Mouse (Mus musculus): ENCODE data around the gene Nr4a1. TPM values are rescaled to one million over a fixed set of nuclear protein-coding genes. Genes with fewer than 3 reads are reported as not detected.

Gene Nr4a1
- total RNA-seq, 1 experiment from 2014 or later = 131 TPM

- no peak for DNase-seq
Measured at GRCm38 (mm10) chr15:101233183-101233582, 20.9 kb upstream of the Nr4a1 start.

- no peak for DNase-seq
Measured at GRCm38 (mm10) chr15:101233641-101234275, 20.3 kb upstream of the Nr4a1 start.

GRCm38 (mm10) chr15:101234611-101235341 lies 19.3 kb upstream of the Nr4a1 start:
- no peak for DNase-seq

- DNase-seq = no peak
Measured at GRCm38 (mm10) chr15:101235342-101235698, 18.7 kb upstream of the Nr4a1 start.

- DNase-seq = no peak
Measured at GRCm38 (mm10) chr15:101235728-101236327, 18.2 kb upstream of the Nr4a1 start.

- peak; percentile 81 for DNase-seq
Measured at GRCm38 (mm10) chr15:101236878-101237277, 17.2 kb upstream of the Nr4a1 start.

GRCm38 (mm10) chr15:101238885-101239511 lies 15.1 kb upstream of the Nr4a1 start:
- DNase-seq = peak; percentile 62

GRCm38 (mm10) chr15:101239821-101240220 lies 14.2 kb upstream of the Nr4a1 start:
- DNase-seq = no peak

- peak; percentile 82 for DNase-seq
Measured at GRCm38 (mm10) chr15:101240799-101241204, 13.3 kb upstream of the Nr4a1 start.

GRCm38 (mm10) chr15:101241236-101241635 lies 12.8 kb upstream of the Nr4a1 start:
- DNase-seq = no peak

- DNase-seq = no peak
Measured at GRCm38 (mm10) chr15:101241853-101242252, 12.2 kb upstream of the Nr4a1 start.

- DNase-seq = peak; percentile 43
Measured at GRCm38 (mm10) chr15:101242645-101243044, 11.4 kb upstream of the Nr4a1 start.

- DNase-seq = no peak
Measured at GRCm38 (mm10) chr15:101244012-101244411, 10.1 kb upstream of the Nr4a1 start.

GRCm38 (mm10) chr15:101246231-101247154 lies 7.6 kb upstream of the Nr4a1 start:
- DNase-seq = peak; percentile 93

- DNase-seq = no peak
Measured at GRCm38 (mm10) chr15:101247155-101247498, 6.9 kb upstream of the Nr4a1 start.

GRCm38 (mm10) chr15:101248029-101248710 lies 5.9 kb upstream of the Nr4a1 start:
- no peak for DNase-seq

GRCm38 (mm10) chr15:101250220-101250800 lies 3.8 kb upstream of the Nr4a1 start:
- DNase-seq = no peak

GRCm38 (mm10) chr15:101251930-101252329 lies 2.1 kb upstream of the Nr4a1 start:
- DNase-seq = no peak

- DNase-seq = no peak
Measured at GRCm38 (mm10) chr15:101252614-101253013, 1.5 kb upstream of the Nr4a1 start.

GRCm38 (mm10) chr15:101253563-101253885 lies 545 bp upstream of the Nr4a1 start:
- no peak for DNase-seq

- DNase-seq = no peak
Measured at GRCm38 (mm10) chr15:101255842-101256462, 1.9 kb downstream of the Nr4a1 start.
